Mouse (Mus musculus) right cerebral cortex, adult 2 months (tissue): ENCODE data around the gene Gtse1.
"Not testable (repeated sequence)": the region's sequence is repeated elsewhere in the genome, so short reads cannot be mapped to it uniquely, and the experiment has no call there.

Source experiments
- DNase-seq, 2 experiments: peaks; one replicate each; pipeline ENCODE4 v3.0.0; 2021 to 2022; ENCODE audit warnings: low spot score in 2 of 2

Gtse1 gene

DNA sequence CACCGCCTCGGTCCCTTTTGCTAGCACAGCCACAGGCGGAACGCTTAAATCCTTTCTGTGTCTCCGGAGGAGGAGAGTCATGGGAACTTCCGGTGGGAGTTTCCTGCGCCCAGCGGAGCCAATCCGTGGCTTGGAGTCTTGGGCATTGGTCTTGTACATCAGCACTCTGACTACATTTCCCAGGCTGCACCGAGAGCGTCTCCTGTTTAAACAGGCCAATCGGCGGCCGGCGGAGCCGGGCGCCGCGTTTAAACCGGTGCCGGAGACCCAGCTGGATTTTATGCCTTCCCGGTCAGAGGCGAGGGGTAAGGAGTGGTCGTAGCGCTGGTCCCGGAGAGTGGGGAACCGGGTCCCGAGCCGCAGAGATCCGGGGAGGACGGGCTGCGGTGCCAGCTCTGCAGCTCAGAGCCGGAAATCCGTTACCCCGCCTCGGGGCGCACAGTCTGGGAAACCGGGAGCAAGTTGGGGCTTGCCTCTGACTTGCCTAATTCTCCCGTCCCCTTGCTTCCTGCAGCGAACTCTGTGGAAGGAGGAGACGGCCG is at the start of gene Gtse1:
TSS of gene Gtse1 (plus strand) at position 256 of the 542 bp plus-strand sequence.
- DNase-seq, result peak; percentile 96 to 97

DNA sequence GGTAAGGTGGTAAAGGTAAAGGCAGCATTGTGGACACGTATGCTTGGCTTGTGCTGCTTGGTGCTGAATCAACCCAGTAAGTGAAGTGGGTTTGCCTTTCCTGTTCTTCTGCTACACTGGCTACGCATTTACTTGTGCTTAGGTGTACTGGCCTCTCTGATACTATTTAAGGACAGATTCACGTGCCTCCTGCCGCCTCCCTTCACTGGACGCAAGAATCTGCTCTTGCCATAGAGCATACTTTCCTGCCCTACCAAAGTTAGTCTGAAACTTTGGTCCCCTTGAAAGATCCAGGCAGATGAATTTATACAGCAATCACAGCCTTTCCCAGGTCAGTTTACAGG is 49.1 kb upstream of the Gtse1 start:
- DNase-seq, result peak in 1 of 2 experiments; percentile 11

DNA sequence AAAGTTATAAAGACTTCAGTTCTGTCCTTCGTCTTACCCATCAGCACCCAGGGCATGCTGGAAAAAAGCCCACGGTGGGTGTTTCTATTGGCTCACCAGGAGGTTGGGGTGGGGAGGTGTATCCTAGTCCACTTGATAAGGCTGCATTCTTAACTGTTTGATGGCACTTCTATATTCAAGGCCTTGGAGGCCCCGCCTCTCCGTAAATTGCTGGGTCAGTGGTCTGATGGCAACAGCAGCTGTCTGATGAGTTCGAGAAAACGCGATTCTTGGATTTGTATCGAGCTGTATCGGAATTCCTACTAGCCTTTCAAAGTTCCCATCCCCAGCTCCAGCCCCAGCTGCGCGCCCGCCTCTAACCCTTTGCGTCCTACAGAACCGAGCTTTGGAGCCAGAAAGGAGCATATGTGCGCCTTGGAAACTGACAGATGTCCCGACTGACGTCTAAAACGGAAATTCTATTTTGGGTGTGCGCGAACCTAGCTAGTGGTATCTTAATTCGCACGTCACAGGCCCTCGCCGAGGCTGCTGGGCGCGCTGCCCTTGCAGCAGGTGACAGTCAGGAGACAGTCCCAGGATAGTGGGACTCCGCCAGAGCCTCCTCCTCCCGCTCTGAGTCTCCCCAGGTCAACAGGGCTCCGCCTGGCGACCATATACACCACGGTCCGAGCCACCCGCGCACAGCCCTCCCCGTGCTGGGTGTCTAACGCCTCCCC is 48.6 kb upstream of the Gtse1 start:
- DNase-seq, result peak; percentile 78 to 86

DNA sequence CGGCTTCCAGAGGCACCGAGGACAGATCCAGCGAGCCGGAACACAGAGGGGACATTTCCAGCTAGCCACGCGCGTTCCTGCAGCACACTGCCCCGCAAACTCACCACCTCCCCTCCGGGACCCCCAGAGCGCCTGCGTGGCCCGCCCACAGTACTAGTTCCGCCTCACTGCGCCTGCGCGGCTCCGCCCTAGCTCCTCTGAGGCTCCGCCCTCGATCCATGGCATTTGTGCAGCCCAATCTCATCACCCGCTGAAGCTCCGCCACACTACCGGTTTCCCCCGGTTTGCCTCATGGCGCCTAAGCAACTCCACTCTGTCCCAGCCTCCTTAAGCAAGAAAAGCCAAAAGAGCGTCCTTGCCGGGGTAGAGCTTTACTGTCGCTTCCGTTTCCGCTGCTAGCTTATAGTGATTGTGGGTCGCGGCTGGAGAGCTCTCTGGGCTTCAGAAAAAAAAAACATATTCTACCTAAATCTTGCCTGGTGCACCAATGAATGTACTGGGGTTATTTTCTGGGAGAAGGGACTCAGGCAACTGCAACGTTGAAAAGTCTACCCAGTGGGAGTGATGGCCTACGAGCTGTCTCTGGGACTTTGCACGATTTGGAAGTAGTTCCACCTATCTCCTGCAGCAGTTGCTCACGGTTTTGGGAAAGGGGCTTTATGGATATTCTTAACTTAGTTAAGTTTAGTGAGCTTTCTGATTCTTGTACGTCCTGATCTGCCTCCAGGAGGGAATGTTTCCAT is 47.8 kb upstream of the Gtse1 start, which contains the start of gene Cdpf1:
TSS of gene Cdpf1 (minus strand) at position 163 of the 743 bp plus-strand sequence.
- peak; percentile 99 for DNase-seq

DNA sequence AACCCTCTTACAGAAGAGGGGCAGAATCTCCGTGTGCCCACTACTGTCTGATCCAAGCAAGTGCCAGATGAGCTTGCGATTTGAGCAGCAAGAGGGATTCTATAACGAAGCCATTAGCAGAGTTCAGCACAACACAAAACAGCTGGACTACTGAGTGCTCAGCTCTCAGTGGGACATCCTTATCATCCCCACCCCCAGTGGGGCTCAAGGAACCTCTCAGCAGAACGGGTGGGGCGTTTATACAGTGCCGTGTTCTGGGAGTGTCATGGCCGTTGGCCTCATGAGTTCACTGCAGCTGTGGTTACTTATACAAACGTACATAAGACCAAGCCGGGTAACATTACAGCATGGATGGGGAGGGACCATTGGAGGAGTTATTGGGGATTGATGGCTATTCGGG is 46.1 kb upstream of the Gtse1 start:
- no peak for DNase-seq

DNA sequence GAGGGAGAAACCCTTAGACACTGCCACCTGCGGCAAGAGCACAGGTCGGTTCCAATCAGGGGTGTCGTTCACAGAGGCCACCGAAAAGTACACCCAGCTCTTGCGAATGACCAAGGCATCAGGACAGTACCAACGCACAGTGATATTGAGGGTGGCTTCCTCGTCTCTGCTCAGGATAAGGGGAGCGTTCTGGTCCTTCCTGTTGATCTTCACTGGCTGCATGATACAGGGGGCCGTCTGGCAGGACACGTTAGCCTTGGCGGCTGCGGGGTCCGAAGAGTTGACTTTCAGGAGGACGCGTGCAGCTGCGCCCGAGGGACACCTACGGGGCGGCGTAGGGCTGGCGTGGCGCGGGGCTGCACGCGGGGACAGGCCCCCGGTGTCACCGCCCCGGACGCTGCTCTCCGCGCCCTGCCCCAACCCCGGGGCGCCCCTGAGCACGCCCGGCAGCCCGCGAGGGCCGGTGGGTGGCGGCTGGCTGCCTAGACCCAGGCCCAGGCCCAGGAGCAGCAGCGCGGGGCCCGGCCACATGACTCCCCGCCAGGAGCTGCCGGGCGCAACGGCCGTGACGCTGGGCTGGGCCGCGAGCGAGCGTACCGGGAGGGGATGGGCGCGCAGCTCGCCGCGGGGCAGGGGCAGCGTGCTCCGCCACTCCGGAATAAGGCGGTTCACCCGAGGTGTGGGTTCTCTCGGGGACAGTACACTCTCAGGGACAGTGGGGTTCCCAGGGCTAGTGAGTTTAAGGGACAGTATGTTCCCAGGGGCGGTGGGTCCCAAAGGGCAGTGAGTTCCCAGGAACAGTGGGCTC is 38.1 kb upstream of the Gtse1 start, which contains the start of gene Pkdrej:
TSS of gene Pkdrej (minus strand) at position 532 of the 808 bp plus-strand sequence.
- DNase-seq, result peak; percentile 25 to 27

DNA sequence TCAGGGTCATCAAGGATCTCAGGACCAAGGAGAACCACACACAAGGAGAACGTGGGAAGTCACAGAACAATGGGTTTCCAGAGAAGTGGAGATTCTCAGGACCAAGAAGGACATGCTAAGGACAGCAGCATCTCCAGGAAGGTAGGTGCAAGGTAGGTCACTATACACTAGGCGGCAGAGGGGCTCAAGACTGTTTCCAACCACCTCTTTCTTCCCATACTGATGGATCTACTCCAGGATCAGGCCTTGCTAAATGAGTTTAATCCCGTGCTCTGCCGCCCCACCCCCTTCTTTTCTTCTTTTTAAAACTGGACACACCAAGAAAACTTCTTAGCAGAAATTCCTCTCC is 37.6 kb upstream of the Gtse1 start:
- DNase-seq, result no peak

DNA sequence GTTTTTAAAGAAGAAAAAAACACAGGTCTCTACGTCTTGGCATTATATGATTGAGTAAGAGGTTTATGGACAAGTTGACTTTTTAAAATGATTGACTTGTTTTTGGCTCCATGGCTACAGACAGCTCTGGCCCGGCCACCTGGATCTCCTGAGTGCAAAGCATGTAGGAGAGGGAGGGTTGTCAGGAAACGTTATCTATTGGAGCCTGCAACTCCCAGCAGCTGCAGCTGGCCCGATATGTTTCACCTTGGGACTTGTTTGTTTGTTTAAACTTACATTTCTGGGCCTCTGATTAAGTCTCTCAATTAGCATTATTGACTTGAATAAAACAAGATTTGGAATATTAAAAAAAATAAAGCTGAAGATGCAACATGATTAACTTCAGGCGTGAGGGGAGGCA is 32.9 kb upstream of the Gtse1 start:
- DNase-seq, result no peak

DNA sequence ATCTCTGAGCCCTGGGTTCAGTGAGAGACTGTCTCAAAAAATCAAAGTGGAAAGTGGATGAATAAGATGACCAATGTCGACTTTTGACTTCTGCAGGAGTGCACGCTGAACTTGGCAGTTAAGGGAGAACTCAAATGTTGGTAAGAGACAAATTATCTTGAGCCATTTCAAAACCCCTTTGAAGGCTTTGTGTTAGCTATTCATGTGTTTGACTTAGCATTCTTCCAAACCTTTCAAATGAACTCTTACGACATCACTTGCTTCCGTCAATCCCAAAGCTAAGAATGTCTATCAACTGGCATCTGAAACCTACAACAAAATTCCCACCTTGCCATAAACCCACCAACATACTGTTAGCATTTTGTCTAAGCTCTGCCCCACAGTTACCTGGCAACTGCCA is 31.5 kb upstream of the Gtse1 start:
- DNase-seq, result no peak

DNA sequence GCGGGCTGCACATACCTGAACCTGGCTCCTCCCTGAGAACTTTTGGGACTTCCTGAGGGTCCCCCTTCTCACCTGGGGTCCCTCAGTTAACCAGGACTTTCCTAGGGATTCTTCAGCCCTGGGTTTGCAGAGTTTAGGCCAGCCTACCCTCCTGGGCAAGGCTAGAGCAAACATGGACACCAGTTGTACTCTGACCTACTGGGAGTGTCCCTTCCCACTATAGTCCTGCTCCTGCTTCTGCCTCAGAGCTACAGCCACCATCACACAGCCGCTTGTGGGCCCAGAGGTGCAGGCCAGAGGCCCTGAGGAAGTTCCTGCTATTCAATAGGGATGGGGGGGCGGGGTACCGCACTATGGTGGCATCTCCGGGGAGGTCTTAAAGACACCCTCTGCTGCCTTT is 30.1 kb upstream of the Gtse1 start:
- no peak for DNase-seq

DNA sequence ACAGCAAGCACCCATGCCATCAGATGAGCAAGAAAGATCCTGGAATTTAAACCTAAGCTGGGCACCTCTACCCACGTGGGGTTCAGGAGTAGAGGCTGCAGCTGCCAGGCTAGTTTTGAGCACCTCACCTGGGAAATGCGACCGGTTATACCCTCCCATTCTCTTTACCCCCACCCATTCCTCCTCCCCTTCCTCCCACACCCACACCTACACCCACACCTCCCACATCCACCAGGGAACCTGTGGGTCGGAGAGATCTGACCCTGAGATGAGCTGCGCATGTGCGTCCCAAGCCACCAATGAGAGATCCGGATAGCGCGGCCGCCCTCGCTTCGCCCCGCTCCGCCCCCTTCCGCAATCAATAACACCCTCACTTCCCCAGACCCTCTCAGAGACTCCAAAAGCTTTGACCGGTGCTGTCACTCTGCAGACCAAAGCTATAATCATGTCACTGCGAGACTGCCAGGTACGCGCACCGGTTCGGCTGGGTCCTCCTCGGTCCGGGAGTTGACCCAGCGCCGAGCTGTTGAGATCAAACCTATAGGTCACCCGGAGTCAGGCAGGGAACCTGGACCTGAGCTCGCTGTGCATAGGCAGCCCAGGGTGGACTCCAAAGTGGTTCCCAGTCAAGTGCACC is 27.5 kb upstream of the Gtse1 start, which contains the start of gene Ttc38:
TSS of gene Ttc38 (plus strand) at position 353 of the 637 bp plus-strand sequence.
- peak; percentile 80 to 89 for DNase-seq

DNA sequence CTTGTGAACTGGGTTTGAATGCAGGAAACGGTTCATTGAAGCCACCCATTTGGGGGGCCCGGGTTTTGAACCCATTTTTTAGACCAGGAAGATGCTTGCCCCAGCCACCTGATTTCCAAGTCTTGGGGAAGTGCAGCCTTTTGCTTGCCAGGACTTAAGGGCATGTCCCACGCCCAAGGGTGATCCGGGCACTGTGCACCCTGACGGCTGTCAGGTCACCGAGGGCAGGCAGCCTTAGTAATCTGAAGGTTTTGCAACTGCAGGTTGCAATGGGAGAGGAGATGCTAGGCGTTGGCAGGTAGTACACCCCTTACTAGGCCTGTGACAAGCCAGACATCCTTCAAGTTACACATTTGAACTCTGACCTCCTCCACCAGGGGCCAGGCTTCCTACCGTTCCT is 26.9 kb upstream of the Gtse1 start:
- no peak for DNase-seq

DNA sequence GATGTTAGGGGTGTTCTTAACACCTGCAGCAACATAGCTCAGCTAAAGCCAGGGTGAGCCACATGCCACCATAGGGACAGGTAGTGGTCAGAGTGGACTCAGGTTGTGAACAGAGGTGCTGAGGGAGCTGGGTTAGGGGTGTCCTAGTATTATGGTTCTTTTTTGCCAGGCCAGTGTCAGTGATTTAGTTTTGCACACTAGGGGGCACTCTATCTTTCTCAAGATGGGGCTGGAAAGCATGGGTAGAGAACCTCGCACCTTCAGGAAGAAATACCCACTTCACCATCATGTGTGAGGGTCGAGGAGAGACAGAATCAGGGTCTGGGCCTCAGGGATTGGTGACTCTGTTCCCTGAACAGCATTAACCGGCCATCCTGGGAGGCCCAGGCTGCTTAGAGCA is 24.2 kb upstream of the Gtse1 start:
- DNase-seq, result no peak

DNA sequence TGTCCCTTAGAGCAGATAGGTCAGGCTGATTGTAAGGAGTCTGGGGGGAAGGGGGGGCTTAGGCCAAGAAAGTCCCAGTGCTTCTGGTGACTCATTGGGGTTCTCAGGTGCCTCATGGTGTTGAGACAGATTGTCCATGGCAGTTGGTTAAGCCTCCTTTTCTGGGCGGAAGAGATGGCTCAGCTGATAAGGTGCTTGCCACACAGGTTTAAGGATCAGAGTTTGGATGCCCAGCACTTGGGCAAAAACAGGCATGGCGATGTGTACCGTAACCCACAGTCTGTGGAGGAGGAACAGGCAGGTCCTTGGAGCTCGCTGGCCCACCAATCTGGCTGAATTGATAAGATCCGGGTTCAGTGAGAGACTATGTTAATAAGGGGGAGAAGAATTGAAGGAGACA is 22.7 kb upstream of the Gtse1 start:
- no peak for DNase-seq

DNA sequence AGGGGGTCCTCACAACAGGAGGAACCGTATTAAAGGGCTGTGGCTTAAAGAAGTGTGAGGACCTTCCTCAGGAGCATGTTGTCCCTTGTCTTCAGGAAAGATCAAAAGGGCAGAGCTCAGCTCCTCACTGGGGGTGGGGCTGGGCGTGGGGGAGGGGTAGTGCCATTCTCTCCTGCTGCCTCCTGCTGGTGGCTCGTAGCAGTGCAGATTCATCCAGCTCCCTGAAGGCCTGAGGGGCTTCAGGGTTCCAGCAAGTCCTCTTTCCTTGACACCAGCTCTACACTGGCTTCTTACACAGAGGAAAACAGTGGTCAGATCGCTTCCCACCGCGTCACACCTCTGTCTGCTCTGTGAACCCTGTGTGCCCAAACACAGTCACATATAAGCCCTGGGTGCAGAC is 18.6 kb upstream of the Gtse1 start:
- DNase-seq, result no peak

DNA sequence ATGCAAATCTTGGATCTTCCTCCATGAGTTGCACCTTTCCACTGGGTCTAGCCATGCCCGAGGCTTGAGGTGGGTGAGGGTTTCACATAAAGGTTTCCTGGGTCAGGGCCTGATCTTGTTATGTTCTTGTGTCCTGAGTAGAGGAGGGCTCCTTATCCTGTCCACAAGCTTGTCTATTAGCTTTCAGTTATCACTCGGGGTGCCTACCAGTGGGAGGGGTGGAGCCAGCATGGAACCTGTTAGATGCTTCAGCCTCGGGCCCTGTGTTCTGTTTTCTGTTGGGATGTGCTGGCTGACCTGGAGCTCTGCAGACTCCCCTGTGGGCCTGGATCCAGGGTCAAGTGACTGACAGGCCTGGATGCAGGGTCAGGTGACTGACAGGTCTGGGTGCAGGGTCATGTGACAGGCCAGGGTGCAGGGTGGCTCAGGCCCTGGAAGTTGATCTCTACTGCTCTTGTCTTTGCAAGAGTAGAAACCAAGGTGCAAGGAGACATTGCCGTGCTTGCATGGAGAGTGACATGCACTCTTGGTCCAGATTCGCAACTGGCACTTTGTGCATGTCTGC is 17.7 kb upstream of the Gtse1 start:
- no peak for DNase-seq

DNA sequence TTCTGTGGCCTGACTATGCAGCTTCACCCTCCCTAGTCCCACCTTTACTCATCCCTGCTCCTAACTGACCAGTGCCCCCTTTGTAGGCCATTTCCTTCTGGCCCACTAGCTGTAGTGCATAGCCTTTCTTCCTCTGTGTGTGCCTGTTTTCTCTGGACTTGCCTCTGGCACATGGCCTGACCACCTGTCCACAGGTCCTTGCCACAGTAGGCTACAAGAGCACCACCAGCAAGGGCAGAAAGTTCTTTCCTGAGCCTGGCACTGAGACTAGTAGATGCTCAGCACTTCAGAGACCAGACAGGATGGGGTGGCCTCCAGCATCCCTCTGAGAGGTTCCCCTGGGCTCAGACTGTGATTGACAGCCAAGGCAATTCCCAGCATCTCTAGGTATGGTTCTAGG is 14.5 kb upstream of the Gtse1 start:
- no peak for DNase-seq

DNA sequence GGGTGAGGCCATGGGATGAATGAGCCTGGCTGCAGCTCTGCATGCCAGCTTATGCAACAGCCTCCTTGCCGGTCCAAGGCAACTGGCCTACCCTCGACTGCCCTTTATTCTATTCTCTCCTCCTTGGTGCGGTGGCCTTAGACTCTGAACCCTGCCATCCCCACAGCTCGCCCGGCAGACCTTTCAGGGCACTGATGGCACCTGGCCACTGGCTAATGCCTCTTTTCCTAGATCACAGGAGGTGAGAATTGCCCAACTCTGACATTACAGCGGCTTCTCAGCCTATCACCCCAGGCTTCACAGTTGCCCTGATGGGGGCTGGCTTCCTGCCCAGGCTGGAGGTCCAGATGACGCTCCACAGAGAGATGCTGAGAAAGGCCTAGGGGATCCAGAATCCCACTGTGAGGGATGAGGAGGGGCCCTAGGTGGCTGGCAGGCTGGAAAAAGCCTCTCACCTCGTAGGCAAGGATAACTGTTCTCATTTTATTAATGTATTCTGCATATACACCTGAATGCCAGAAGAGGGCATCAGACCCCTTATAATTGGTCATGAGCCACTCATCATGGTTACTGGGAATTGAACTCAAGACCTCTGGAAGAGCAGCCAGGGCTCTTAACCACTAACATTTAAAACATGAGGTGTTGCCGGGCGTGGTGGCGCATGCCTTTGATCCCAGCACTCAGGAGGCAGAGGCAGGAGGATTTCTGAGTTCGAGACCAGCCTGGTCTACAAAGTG is 7.7 kb upstream of the Gtse1 start:
- DNase-seq, result no peak

DNA sequence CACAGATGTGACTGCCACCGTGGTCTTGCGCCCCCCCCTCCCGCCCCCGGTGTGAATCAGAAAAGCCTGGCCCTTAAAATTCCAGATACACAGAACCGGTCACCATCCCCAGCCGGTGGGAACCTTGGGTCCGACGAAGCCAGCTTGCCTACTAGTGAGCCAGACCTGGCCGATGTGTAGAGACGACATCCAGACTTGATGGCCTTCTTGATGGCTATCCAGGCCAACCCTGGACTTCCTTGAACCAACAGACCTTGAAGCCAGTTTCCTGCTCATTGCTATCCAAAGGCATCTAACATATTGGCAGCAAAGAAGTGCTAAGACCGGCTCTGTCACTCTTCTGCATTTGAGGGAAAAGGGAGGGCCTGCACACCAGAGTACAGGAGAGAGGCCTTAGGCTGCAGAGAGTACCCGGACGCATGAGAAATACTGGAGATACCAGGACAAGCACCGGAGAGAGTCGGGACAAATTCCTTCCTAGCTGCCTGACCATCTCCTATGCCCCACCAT is 510 bp upstream of the Gtse1 start:
- no peak for DNase-seq

DNA sequence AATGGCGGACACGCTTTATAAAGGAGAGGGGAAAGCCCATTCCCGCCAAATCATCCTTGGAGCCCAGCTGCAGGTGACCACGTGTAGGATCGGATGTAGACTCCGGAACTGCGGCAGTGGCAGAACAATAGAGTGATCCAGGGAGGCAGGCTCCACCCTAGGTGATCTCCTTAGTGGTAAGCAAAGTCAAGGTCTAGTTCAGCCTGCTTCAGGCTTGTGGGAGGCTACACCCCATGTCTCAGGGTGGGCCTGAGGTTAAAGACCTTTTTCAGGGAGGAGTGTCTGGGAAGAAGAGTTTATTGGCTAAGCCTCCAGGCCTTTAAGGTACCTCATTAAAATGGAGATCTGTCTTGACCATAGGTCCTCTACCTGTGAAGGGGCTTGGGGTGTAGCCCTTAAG is 6.4 kb downstream of the Gtse1 start:
- DNase-seq, result not testable (repeated sequence)
